Mouse (Mus musculus) midbrain, embryonic 14.5 days (tissue): Measurements from ENCODE around the gene Vill. TPM values are rescaled to one million over a fixed set of nuclear protein-coding genes. Genes with fewer than 3 reads are reported as not detected.

Experiments
- ATAC-seq: fragments of 200-750 bp; cut with Nextera tagmentation; 2 replicates; pipeline ENCODE4 v1.8.0; 2017; ENCODE audit warnings: moderate number of reproducible peaks, moderate library complexity; ENCODE audit not compliant: low FRiP score, low TSS enrichment
- DNase-seq: peaks from one replicate; pipeline ENCODE4 v3.0.0-alpha.2; 2015
- H3K27ac ChIP-seq: fragments of 300-500 bp; sonication (generic); replicated peaks from 2 replicates; pipeline ENCODE4 v1.5.1; 2014; ENCODE audit warnings: mild to moderate bottlenecking, low read depth, low read length, moderate library complexity
- H3K27me3 ChIP-seq: fragments of 300-500 bp; sonication (generic); 2 replicates; pipeline ENCODE4 v1.6.1; 2014; ENCODE audit warnings: low read length, control low read depth, mixed read lengths; ENCODE audit not compliant: control insufficient read depth, insufficient read depth
- H3K36me3 ChIP-seq: fragments of 300-500 bp; sonication (generic); 2 replicates; pipeline ENCODE4 v1.6.1; 2014; ENCODE audit warnings: low read length, control low read depth; ENCODE audit not compliant: control insufficient read depth, insufficient read depth
- H3K4me1 ChIP-seq: fragments of 300-500 bp; sonication (generic); 2 replicates; pipeline ENCODE4 v1.6.1; 2014; ENCODE audit warnings: mild to moderate bottlenecking, antibody characterized with exemption, low read length, control low read depth; ENCODE audit not compliant: control insufficient read depth, insufficient read depth
- H3K4me2 ChIP-seq: fragments of 300-500 bp; sonication (generic); 2 replicates; pipeline ENCODE4 v1.6.1; 2014; ENCODE audit warnings: mild to moderate bottlenecking, low read length, moderate library complexity
- H3K4me3 ChIP-seq: fragments of 300-500 bp; sonication (generic); replicated peaks from 2 replicates; pipeline ENCODE4 v1.5.1; 2014; ENCODE audit warnings: low read depth, low read length
- H3K9ac ChIP-seq: fragments of 300-500 bp; sonication (generic); replicated peaks from 2 replicates; pipeline ENCODE4 v1.6.1; 2014; ENCODE audit warnings: mild to moderate bottlenecking, low read length, moderate library complexity
- H3K9me3 ChIP-seq: fragments of 300-500 bp; sonication (generic); 2 replicates; pipeline ENCODE4 v1.6.1; 2016; ENCODE audit warnings: low read length, control low read depth, mixed read lengths; ENCODE audit not compliant: control insufficient read depth
- WGBS: fragments of 180-500 bp; shearing (Covaris S2); extraction: QIAGEN DNeasy Blood & Tissue Kit; methylation state at CpG from one replicate; pipeline ENCODE4 v1.1.7; 2014; 5-methylcytosine and 5-hydroxymethylcytosine counted together
- microRNA-seq: library from miRNA; unstranded; fragments of <30 nt; microRNA quantifications from one replicate; pipeline ENCODE4, GENCODE M21; 2016
- polyA plus RNA-seq: library from polyadenylated mRNA; unstranded; fragments of >200 nt; fragmentation: Nextera tagmentation; extraction: Ambion mirVana; gene quantifications from 2 replicates; pipeline ENCODE4 v1.2.1, GENCODE M21; 2014

Gene Vill
- polyA plus RNA-seq, 1 experiment from 2014 or later, result 2.6 TPM

- no peak overlapping the region for H3K9ac ChIP-seq
- no peaks in the 10 kb centered on the region for H3K4me1 ChIP-seq
- H3K36me3 ChIP-seq, result no peaks in the 10 kb centered on the region
- DNase-seq, result no peak
- WGBS, result 53% methylated on average over 12 of the region's 12 CpGs
- H3K4me2 ChIP-seq, result no peak overlapping the region
- H3K27me3 ChIP-seq, result no peaks in the 10 kb centered on the region
- ATAC-seq, result no peak
- H3K4me3 ChIP-seq, result no peak overlapping the region
- H3K9me3 ChIP-seq, result no peaks in the 10 kb centered on the region
- H3K27ac ChIP-seq, result no peak overlapping the region
These were observed 57.2 kb downstream of the Vill start for GRCm38 (mm10) chr9:119109685-119110353.

DNA sequence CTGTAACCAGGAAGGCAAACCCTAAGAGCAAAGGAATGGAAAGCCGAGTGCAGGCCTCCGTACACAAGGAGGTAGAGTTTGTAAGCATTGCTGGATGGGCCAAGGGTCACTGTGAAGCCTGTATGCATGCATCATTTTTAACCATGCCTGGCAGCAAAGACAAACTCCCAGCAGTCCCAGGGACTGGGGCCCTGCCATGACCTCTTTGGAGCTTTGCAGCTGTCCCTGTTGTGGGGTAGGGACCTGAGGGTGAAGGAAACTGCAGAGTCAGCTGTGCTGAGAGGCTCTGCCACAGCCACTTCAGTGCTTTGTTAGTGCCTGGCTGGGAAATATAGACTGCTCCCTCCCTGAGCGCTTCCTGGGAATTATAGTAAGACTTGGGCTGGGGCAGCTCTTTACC lies 58.1 kb downstream of the Vill start:
- Histone ChIP-seq H3K4me3 (no peak overlapping the region), H3K36me3 (no peaks in the 10 kb centered on the region), H3K27ac (no peak overlapping the region), H3K27me3 (no peaks in the 10 kb centered on the region), H3K4me2 (no peak overlapping the region), H3K9me3 (no peaks in the 10 kb centered on the region), H3K4me1 (no peaks in the 10 kb centered on the region), H3K9ac (no peak overlapping the region)
- no peak for ATAC-seq
- 68% methylated on average over 3 of the region's 3 CpGs for WGBS
- no peak for DNase-seq

DNA sequence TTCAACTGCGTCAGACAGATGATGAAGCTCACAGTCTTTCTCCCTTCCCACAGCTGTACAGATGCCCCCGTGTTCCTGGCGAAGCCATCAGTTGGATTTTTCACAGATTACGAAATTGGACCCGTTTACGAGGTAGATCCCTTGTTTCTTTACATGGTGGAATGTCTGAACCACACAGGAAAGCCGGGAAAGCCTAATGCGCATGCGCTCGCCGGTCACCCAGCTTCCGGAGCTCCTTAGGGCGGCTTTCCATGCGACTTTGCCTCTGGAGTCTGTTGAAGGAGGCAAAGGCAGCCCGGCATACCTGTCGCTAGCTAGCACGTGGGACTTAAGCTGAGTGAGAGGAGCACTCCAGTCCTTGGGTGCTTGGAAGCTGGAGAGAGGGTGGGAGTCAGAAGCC lies 62.3 kb downstream of the Vill start:
- Histone ChIP-seq H3K4me1 (no peaks in the 10 kb centered on the region), H3K36me3 (no peaks in the 10 kb centered on the region), H3K27me3 (no peaks in the 10 kb centered on the region), H3K27ac (no peak overlapping the region), H3K4me3 (no peak overlapping the region), H3K9ac (no peak overlapping the region), H3K9me3 (no peaks in the 10 kb centered on the region), H3K4me2 (no peak overlapping the region)
- 88% methylated on average over 17 of the region's 17 CpGs for WGBS
- DNase-seq (no peak), ATAC-seq (no peak)

GRCm38 (mm10) chr9:119119409-119120167 lies 67.0 kb downstream of the Vill start:
- Histone ChIP-seq H3K4me2 (no peak overlapping the region), H3K9me3 (no peaks in the 10 kb centered on the region), H3K4me3 (no peak overlapping the region), H3K27me3 (no peaks in the 10 kb centered on the region), H3K27ac (no peak overlapping the region), H3K4me1 (no peaks in the 10 kb centered on the region), H3K36me3 (no peaks in the 10 kb centered on the region), H3K9ac (no peak overlapping the region)
- WGBS, result 87% methylated on average over 19 of the region's 19 CpGs
- DNase-seq (no peak), ATAC-seq (no peak)

GRCm38 (mm10) chr9:119120168-119120560 lies 67.6 kb downstream of the Vill start:
- Histone ChIP-seq H3K27ac (no peak overlapping the region), H3K4me1 (no peaks in the 10 kb centered on the region), H3K9ac (no peak overlapping the region), H3K9me3 (no peaks in the 10 kb centered on the region), H3K27me3 (no peaks in the 10 kb centered on the region), H3K4me2 (no peak overlapping the region), H3K36me3 (no peaks in the 10 kb centered on the region), H3K4me3 (no peak overlapping the region)
- DNase-seq (no peak), ATAC-seq (no peak)
- whole genome bisulfite sequencing, result 67% methylated on average over 3 of the region's 3 CpGs

Small RNA genes lying within 50 kb of the gene (microRNA-seq; reads per million reads assigned to microRNA genes)
- 11.8 reads per million, percentile 36 among the genes with 10 or more reads in this experiment for gene Mir26a-1

Other genes starting within 250 kb of the Vill start
- 8.0 and 8.2 TPM in 2 replicates for gene Ctdspl, start 126.3 kb upstream of the Vill start, polyA plus RNA-seq
- 13.6 and 17.0 TPM in 2 replicates for gene Plcd1, start 40.7 kb downstream of the Vill start, polyA plus RNA-seq
- 0.27 and 1.2 TPM in 2 replicates for gene Dlec1, start 49.7 kb downstream of the Vill start, polyA plus RNA-seq
- 1.2 and 2.8 TPM in 2 replicates for gene Acaa1b, start 104.3 kb downstream of the Vill start, polyA plus RNA-seq
- gene Gm47289, start 106.4 kb downstream of the Vill start, polyA plus RNA-seq, result not detected in 2 replicates
- gene Slc22a13, start 156.3 kb downstream of the Vill start, polyA plus RNA-seq, result 0.12 TPM in 1 of 2 replicates, not detected in the other